Mouse (Mus musculus) limb, embryonic 13.5 days (tissue): ENCODE results near the gene Tmem251. TPM values are rescaled to one million over a fixed set of nuclear protein-coding genes. Genes with fewer than 3 reads are reported as not detected.

Experiments
- ATAC-seq: fragments of 200-750 bp; cut with Nextera tagmentation; 2 replicates; pipeline ENCODE4 v1.8.0; 2017; ENCODE audit warnings: low read depth, moderate number of reproducible peaks, moderate TSS enrichment; ENCODE audit not compliant: low FRiP score
- H3K27ac ChIP-seq: fragments of 300-500 bp; sonication (generic); 2 replicates; pipeline ENCODE4 v1.5.1; 2015; ENCODE audit warnings: inconsistent platforms, mild to moderate bottlenecking, moderate library complexity
- H3K27me3 ChIP-seq: fragments of 300-500 bp; sonication (generic); 2 replicates; pipeline ENCODE4 v1.6.1; 2015; ENCODE audit warnings: mild to moderate bottlenecking, inconsistent platforms
- H3K36me3 ChIP-seq: fragments of 300-500 bp; sonication (generic); 2 replicates; pipeline ENCODE4 v1.6.1; 2015; ENCODE audit warnings: inconsistent platforms, mild to moderate bottlenecking, moderate library complexity
- H3K4me1 ChIP-seq: fragments of 300-500 bp; sonication (generic); 2 replicates; pipeline ENCODE4 v1.6.1; 2015; ENCODE audit warnings: inconsistent platforms
- H3K4me2 ChIP-seq: fragments of 300-500 bp; sonication (generic); replicated peaks from 2 replicates; pipeline ENCODE4 v1.6.1; 2015; ENCODE audit warnings: inconsistent platforms, mild to moderate bottlenecking, moderate library complexity
- H3K4me3 ChIP-seq: fragments of 300-500 bp; sonication (generic); 2 replicates; pipeline ENCODE4 v1.5.1; 2015; ENCODE audit warnings: moderate library complexity, mild to moderate bottlenecking, inconsistent platforms
- H3K9ac ChIP-seq: fragments of 300-500 bp; sonication (generic); 2 replicates; pipeline ENCODE4 v1.6.1; 2015; ENCODE audit warnings: mild to moderate bottlenecking, inconsistent platforms
- H3K9me3 ChIP-seq: fragments of 300-500 bp; sonication (generic); 2 replicates; pipeline ENCODE4 v1.6.1; 2016; ENCODE audit warnings: inconsistent platforms
- whole genome bisulfite sequencing: fragments of 180-500 bp; shearing (Covaris S2); methylation state at CpG from one replicate; pipeline ENCODE4 v1.1.7; 2015; 5-methylcytosine and 5-hydroxymethylcytosine counted together
- polyA plus RNA-seq: library from polyadenylated mRNA; unstranded; fragments of >200 nt; fragmentation: Nextera tagmentation; extraction: Ambion mirVana; gene quantifications from 2 replicates; pipeline ENCODE4 v1.2.1, GENCODE M21; 2015

The Tmem251 gene
- polyA plus RNA-seq, 1 experiment from 2014 or later: 10.2 TPM

DNA sequence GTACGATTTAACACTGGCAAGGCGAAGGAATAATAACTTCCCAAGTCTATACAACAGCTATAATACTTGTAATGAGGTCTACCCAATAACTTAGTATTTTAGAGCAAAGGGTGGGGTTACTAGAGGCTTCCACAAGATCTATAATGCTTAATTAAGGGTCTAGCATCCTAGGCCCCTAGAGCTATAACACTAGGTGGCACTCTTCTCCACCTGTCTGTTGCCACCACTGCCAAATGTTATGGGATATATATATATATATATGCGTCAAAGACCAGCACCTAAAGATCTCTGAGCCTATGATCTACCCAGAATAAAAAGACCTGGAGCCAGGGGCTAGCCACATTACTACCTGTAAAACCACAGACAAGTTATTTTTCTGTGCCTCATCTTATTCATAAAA, 3.3 kb upstream of the Tmem251 start:
- no peak for ATAC-seq
- no peak overlapping the region for H3K4me3 ChIP-seq
- peaks cover 20% of the 10 kb centered on the region for H3K4me1 ChIP-seq
- H3K9me3 ChIP-seq: no peaks in the 10 kb centered on the region
- no peak overlapping the region for H3K27ac ChIP-seq
- H3K4me2 ChIP-seq: no peak overlapping the region
- peaks cover 5% of the 10 kb centered on the region for H3K36me3 ChIP-seq
- H3K27me3 ChIP-seq: no peaks in the 10 kb centered on the region
- no peak overlapping the region for H3K9ac ChIP-seq
- WGBS: 64% methylated on average over 3 of the region's 3 CpGs

DNA sequence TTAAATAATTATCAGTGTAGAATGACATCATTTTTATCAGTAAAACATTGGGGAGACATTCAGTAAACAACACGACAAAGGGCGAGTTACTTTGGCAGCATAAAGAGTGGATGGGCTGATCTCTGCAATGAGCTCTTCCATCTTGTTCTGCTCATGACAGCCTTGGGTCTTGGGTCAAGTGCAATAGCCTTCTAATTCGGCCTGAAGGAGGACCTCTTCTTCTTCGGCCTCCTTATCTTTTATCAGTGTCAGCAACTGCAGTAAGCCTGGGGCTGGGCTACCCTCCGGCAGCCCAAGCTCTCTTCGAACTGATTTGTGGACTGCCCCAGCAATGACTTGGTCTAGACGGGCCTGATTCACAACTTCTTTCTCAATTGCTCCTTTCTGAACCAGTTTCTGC, 1.5 kb upstream of the Tmem251 start:
- 85% methylated on average over 7 of the region's 7 CpGs for WGBS
- no peak overlapping the region for H3K4me3 ChIP-seq
- peaks cover 20% of the 10 kb centered on the region for H3K4me1 ChIP-seq
- H3K27ac ChIP-seq: no peak overlapping the region
- ATAC-seq: no peak
- peaks cover 5% of the 10 kb centered on the region for H3K36me3 ChIP-seq
- no peaks in the 10 kb centered on the region for H3K27me3 ChIP-seq
- no peaks in the 10 kb centered on the region for H3K9me3 ChIP-seq
- H3K9ac ChIP-seq: no peak overlapping the region
- 0 out of 2 replicates have a peak overlapping the region, but pooled peaks have one; percentile 78 for H3K4me2 ChIP-seq

DNA sequence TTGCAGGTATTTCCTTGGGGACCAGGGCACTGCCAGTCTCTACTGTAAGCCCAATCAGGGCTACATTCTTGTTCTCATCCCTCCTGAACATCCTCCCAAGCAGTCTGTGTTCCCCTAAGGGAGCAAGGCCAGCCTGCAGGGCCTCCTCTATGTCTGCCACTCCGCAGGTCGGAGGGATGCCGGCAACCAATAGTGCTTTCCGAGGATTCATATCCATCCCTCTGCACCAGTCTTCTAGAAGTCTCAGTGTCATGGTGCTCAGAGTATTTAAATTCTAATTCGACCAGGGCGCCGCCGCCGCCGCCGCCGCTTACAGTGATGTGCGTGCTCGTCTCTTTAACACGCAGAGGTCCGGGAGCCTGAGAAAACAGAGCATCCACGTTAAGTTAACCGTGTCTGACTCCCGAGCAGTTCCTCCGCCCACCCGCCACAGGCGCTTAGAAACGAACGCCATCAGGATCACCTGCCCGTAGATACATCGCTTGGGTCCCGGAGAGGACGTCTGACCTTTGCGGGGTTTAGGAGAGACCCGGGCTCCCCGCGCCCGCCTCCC, 450 bp upstream of the Tmem251 start:
- H3K27ac ChIP-seq: peak overlapping the region; percentile 85
- H3K9me3 ChIP-seq: no peaks in the 10 kb centered on the region
- WGBS: under 1% methylated on average over 33 of the region's 33 CpGs
- ATAC-seq: peak; percentile 52; the same call in 1 of the 2 replicates
- peak overlapping the region; percentile 81 for H3K4me3 ChIP-seq
- H3K36me3 ChIP-seq: peaks cover 6% of the 10 kb centered on the region
- peaks cover 20% of the 10 kb centered on the region for H3K4me1 ChIP-seq
- no peaks in the 10 kb centered on the region for H3K27me3 ChIP-seq
- H3K4me2 ChIP-seq: peak overlapping the region; percentile 78
- peak overlapping the region; percentile 91 for H3K9ac ChIP-seq

DNA sequence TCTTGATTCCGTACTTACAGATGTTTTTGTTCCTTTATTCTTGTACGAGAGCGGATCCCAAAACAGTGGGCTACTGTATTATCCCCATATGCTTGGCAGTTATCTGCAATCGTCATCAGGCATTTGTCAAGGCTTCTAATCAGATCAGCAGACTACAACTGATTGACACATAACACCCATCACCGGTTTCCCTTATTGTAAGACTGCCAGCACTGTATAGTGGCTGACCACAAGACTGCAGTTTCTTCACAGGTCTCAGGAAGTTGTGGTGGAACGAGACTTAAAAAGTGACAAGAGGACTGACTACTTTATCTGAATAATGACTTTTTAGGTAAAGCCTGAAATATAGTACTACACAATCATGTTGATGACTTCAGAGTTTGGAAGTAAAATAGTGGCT, 1.3 kb downstream of the Tmem251 start:
- ATAC-seq: no peak
- H3K9me3 ChIP-seq: no peaks in the 10 kb centered on the region
- no peak overlapping the region for H3K27ac ChIP-seq
- peaks cover 18% of the 10 kb centered on the region for H3K36me3 ChIP-seq
- H3K27me3 ChIP-seq: no peaks in the 10 kb centered on the region
- WGBS: 64% methylated on average over 6 of the region's 6 CpGs
- H3K9ac ChIP-seq: peak overlapping the region; percentile 91; the same call in 1 of the 2 replicates
- peak overlapping the region; percentile 81; the same call in 1 of the 2 replicates for H3K4me3 ChIP-seq
- H3K4me1 ChIP-seq: peaks cover 20% of the 10 kb centered on the region
- peak overlapping the region; percentile 78 for H3K4me2 ChIP-seq

DNA sequence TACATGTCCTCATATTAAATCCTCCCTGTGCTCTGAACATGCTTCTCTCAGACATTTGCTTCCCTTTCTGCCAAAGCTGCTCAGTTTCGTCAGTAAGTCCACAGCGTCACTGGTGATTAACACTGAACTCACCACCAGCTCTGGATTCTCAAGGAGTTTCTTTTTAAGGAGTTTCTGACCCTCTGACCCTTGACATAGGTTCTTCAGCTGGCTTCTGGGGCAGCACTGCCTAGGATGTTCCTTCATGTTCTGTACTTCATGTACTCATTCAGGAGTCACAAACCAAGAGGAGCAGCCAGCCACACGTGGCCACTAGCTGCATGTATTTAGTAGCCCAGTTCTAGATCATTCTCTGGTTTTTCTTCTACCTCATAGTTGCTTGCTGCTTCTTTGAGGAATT, 4.7 kb downstream of the Tmem251 start:
- no peak overlapping the region for H3K4me2 ChIP-seq
- peaks cover 13% of the 10 kb centered on the region for H3K36me3 ChIP-seq
- H3K9me3 ChIP-seq: no peaks in the 10 kb centered on the region
- H3K27me3 ChIP-seq: no peaks in the 10 kb centered on the region
- H3K4me1 ChIP-seq: peaks cover 10% of the 10 kb centered on the region
- 89% methylated on average over 3 of the region's 3 CpGs for WGBS
- H3K27ac ChIP-seq: no peak overlapping the region
- no peak for ATAC-seq
- no peak overlapping the region for H3K4me3 ChIP-seq
- H3K9ac ChIP-seq: no peak overlapping the region

DNA sequence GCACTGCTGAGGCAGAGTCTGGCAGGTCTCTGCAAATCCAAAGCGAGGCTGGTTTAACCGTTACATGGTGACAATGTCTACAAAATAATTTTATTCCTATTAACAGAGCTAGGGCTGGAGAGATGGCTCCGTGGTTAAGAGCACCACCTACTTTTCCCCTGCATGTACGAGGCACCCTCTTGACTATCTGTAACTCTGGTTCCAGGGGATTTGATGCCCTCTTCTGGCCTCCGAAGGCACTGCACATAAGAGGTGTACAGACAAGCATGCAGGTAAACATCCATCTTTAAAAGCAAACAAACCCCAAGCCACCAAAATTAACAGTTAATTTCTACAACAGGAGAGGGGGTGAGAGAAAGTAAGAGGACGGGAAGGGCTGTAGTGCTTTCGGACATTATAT, 12.7 kb downstream of the Tmem251 start:
- Histone ChIP-seq H3K27ac (no peak overlapping the region), H3K36me3 (peaks cover 7% of the 10 kb centered on the region), H3K9me3 (no peaks in the 10 kb centered on the region), H3K9ac (peak overlapping the region; percentile 83; the same call in 1 of the 2 replicates), H3K4me2 (peak overlapping the region; percentile 72), H3K4me3 (peak overlapping the region; percentile 90), H3K4me1 (peaks cover 27% of the 10 kb centered on the region), H3K27me3 (no peaks in the 10 kb centered on the region)
- 81% methylated on average over 7 of the region's 7 CpGs for WGBS
- no peak for ATAC-seq

DNA sequence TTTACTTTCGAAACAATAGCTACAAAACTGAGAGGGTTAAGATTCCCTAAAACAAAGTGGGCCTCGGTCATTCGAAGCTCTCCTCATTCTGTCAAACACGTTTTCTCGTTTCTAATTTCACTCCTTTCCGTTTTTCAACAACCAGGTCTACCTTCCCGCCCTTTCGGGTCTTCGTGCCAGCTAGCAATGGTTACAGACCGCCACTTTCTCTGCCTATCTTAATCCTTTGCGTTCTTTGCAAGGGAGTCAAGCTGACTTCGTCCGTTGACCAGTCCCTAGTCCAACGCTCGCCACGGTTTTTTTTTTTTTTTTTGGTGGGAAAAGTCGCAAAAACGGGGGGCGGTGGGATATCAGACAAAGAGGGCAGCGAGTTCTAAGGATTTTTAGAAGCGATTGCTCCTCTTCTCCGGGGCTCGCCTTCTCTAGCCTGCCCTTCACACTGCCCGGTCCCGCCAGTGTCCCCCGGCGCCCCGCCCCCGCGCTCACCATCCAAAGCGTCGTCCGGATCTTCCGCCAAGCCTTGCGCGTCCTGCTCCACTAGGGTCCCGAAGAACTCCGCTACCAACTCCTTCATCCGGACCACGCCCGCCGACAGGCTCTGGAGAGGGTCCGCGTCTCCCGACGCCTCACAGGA, 13.6 kb downstream of the Tmem251 start:
- peak overlapping the region; percentile 90 for H3K4me3 ChIP-seq
- H3K4me2 ChIP-seq: peak overlapping the region; percentile 72
- peaks cover 27% of the 10 kb centered on the region for H3K4me1 ChIP-seq
- peak overlapping the region; percentile 83 for H3K27ac ChIP-seq
- under 1% methylated on average over 46 of the region's 46 CpGs for WGBS
- H3K9ac ChIP-seq: peak overlapping the region; percentile 83
- H3K36me3 ChIP-seq: peaks cover 8% of the 10 kb centered on the region
- H3K9me3 ChIP-seq: no peaks in the 10 kb centered on the region
- peak; percentile 86; the same call in 1 of the 2 replicates for ATAC-seq
- H3K27me3 ChIP-seq: no peaks in the 10 kb centered on the region

DNA sequence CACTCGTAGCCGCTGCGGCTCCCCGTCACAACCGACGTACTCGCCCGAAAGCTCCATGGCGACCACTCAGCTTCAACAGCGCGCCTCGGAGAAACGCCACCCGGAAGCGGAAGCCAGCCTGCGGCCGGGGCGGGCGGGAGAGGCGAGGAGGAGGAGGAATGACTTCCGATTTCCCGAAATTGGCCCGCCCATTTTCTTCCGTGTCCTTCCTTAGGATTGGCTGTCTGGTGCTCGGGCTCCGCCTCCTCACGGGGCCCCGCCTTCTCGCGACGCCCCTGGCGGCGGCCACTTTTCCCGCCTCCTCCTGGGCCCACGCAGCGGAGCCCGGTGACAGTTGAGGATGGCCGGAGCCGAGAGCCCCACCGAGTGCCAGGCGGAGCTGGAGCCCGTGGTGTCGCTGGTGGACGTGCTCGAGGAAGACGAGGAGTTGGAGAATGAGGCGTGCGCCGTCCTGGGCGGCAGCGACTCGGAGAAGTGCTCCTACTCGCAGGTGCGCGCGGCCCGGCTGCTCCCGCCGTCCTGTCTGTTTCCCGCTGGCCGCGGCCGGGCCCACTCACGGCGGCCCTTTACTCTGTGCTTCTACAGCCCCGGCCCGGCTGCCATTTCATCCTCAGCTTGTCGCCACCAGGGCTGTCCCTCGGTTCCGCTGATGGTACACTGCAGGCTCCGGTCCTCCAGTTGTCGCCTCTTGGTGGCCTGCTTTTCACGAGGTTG, 14.3 kb downstream of the Tmem251 start, which contains the start of the genes Gm28051, Gon7 and Ubr7:
Gm28051 (minus strand) TSS at position 77 of the 714 bp plus-strand sequence.
Gon7 (minus strand) TSS at position 115 of the 714 bp plus-strand sequence.
Ubr7 (plus strand) TSS at position 279 of the 714 bp plus-strand sequence.
- under 1% methylated on average over 73 of the region's 73 CpGs for WGBS
- peak within 1 kb of the TSS; percentile 83 for H3K27ac ChIP-seq
- peak within 1 kb of the TSS; percentile 87 for H3K9ac ChIP-seq
- peak; percentile 97 for ATAC-seq
- no peaks in the 10 kb centered on the region for H3K27me3 ChIP-seq
- H3K4me2 ChIP-seq: peak within 1 kb of the TSS; percentile 90
- peaks cover 27% of the 10 kb centered on the region for H3K4me1 ChIP-seq
- peak within 1 kb of the TSS; percentile 90 for H3K4me3 ChIP-seq
- peaks cover 15% of the 10 kb centered on the region for H3K36me3 ChIP-seq
- no peaks in the 10 kb centered on the region for H3K9me3 ChIP-seq

DNA sequence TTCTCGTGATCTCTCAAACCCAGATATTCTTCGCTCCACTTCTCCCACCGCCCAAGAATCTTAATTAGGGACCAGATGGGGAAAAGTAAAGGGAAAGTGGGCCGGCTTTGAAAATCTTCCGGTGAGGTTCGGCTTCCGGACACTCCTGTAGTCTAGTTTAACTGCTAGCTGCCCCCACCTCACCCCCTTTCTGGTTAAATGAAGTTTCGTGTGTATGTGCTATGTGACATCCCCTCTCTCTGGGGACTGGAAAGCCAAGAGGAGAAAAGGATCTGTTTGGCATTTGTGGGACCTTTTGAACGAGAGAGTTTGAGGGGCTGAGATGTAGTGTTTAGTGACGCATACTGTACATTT, 14.8 kb downstream of the Tmem251 start, which contains the start of gene Gm20604:
Gm20604 (minus strand) TSS at position 270 of the 354 bp plus-strand sequence.
- H3K4me3 ChIP-seq: peak within 1 kb of the TSS; percentile 90
- H3K36me3 ChIP-seq: peaks cover 16% of the 10 kb centered on the region
- H3K9me3 ChIP-seq: no peaks in the 10 kb centered on the region
- ATAC-seq: no peak
- H3K4me1 ChIP-seq: peaks cover 27% of the 10 kb centered on the region
- peak within 1 kb of the TSS; percentile 90 for H3K4me2 ChIP-seq
- WGBS: under 1% methylated on average over 10 of the region's 10 CpGs
- H3K27me3 ChIP-seq: no peaks in the 10 kb centered on the region
- peak within 1 kb of the TSS; percentile 87 for H3K9ac ChIP-seq
- H3K27ac ChIP-seq: peak within 1 kb of the TSS; percentile 83

DNA sequence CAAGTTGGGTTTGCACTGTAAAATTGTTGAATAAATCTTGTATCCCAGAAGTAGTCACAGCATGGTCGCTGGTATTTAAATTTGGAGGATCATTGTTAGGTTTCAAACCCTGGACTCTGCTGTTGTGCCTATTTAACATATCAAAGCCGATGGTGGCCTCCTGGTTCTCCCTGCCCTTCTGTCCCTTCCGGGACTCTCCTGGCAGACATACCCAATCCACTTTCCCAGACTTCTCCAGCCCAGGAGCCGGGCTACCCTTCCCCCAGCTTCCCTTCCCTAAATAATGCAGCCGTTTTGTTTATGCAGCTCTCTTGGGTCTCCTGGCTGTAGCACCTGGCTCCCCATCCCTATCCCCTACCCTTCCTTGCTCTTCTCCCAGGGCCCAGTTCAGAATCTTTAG, 15.4 kb downstream of the Tmem251 start:
- 3% methylated on average over 5 of the region's 5 CpGs for WGBS
- Histone ChIP-seq H3K36me3 (peaks cover 16% of the 10 kb centered on the region), H3K9ac (peak overlapping the region; percentile 87), H3K27me3 (no peaks in the 10 kb centered on the region), H3K9me3 (no peaks in the 10 kb centered on the region), H3K27ac (no peak overlapping the region), H3K4me3 (peak overlapping the region; percentile 90), H3K4me1 (peaks cover 27% of the 10 kb centered on the region), H3K4me2 (peak overlapping the region; percentile 90)
- ATAC-seq: no peak

DNA sequence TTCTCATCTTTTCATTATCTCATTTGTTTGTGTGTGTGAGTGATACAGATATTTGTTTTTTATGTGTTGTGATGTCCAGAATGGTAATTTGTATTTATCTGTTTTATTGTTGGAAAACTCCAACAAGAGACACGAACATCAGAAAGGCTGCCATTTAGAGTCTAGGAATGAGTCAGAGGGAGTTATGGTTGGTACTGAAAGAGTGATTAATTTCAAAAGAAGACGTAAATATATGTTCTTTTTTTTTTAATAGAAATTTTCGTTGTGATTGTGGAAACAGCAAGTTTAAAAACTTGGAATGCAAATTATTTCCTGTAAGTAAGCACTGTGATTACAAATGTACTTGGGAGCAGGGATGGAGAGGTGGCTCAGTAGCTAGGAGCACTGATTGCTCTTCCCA, 18.1 kb downstream of the Tmem251 start:
- no peak overlapping the region for H3K4me3 ChIP-seq
- no peak for ATAC-seq
- H3K36me3 ChIP-seq: peaks cover 35% of the 10 kb centered on the region
- H3K9me3 ChIP-seq: no peaks in the 10 kb centered on the region
- no peaks in the 10 kb centered on the region for H3K27me3 ChIP-seq
- H3K4me1 ChIP-seq: peaks cover 21% of the 10 kb centered on the region
- H3K4me2 ChIP-seq: no peak overlapping the region
- H3K27ac ChIP-seq: no peak overlapping the region
- 87% methylated on average over 3 of the region's 3 CpGs for WGBS
- H3K9ac ChIP-seq: no peak overlapping the region

DNA sequence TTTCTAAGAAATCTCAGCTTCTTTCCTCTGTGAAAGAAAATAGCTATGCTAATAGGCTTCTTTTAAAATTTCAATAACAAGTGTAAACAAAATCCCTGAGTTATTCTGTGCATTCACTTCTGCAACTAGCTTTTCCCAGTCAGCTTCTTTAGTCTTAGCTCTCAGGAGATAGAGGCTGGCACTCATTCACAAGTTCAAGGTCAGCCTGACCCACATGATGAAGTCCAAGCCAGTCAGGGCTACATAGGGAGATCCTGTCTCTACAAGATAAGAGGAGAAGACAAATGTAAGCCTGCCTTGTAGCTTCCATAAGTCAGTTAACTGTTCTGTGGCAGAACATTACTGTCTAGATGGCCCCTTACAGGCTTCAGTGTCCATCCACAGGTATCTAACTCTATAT, 20.1 kb downstream of the Tmem251 start:
- H3K4me1 ChIP-seq: peaks cover 16% of the 10 kb centered on the region
- no peaks in the 10 kb centered on the region for H3K27me3 ChIP-seq
- ATAC-seq: no peak
- H3K9me3 ChIP-seq: no peaks in the 10 kb centered on the region
- no peak overlapping the region for H3K27ac ChIP-seq
- no peak overlapping the region for H3K4me3 ChIP-seq
- H3K9ac ChIP-seq: no peak overlapping the region
- H3K36me3 ChIP-seq: peaks cover 53% of the 10 kb centered on the region
- H3K4me2 ChIP-seq: no peak overlapping the region
